Mouse (Mus musculus) skeletal muscle tissue, adult 2 months (tissue): ENCODE results near the gene 6430550D23Rik.
A peak's percentile ranks its signal among the peaks of the same experiment; 100 is the strongest.
"Not testable (repeated sequence)": the region's sequence is repeated elsewhere in the genome, so short reads cannot be mapped to it uniquely, and the experiment has no call there.

Experiments
- DNase-seq: peaks from one replicate; pipeline ENCODE4 v3.0.0-alpha.2; 2012; ENCODE audit warnings: low read depth, low spot score

The 6430550D23Rik gene

DNA sequence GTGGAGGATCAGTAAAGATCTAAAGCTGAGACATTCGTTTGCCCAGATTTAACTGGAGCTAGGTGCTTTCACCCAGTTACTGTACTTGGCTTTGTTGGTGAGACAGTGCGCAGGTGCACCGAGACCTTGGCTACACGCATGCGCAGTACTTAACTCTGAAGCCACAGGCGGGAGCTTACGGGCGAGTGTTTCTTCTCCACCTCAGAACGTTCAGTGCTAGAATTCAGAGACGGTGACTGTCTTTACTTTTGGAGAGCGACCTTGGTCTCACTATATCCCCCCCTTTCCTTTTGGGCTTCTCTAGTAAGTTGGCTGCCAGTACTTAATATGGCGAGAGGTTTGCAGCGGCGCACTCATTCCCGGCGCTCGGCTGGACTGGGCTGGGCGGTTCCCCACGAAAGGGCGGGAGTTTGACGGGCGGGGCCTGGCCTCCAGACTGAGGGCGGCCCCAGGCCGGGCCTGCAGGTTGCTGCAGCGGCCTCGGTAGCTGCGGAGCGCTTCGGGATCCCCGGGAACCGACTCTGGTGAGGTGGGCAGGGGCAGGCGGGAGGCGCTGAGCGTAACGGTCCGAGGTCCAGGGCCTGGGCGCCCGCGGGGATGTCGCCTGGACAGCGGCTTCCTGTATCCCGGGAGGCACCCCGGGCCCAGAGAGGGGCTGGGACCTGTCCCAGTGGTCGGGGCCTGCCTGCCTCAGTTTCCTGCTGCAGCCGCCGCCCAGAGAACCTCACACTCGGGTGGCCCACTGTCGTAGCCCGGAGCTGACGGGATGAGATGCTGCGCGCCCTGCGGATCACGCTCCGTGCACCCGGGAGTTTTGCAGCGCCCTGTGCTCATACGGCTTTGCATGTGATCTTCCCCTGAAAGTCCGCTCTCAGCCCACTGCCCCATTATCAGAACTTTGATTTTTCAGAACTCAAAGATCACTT lies 51.4 kb downstream of the 6430550D23Rik start, which contains the start of gene Cep250:
Gene Cep250, plus strand, starts transcription at position 325 of the 926 bp plus-strand sequence.
- DNase-seq: peak; percentile 88

GRCm38 (mm10) chr2:155952006-155952405 lies 55.8 kb downstream of the 6430550D23Rik start:
- no peak for DNase-seq

DNA sequence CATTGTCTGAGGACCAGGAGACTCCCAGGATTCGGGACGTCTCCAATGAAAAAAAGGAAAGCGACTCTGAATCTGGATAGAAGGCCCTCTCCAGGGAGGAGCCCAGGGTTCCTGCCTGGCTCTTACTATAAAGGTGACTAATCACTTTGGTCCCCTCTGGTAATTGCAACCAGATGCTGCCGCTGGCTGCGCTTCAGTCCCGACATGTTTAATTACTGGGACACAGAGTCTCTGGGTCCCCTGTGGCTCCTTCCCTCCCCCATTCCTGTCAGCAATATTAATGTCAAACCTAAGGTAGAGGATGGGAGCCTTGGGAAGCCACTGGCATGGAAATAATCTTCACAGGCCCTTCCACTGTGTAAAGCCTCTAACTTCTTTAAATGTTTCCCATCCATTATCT lies 58.4 kb downstream of the 6430550D23Rik start:
- DNase-seq: no peak

- no peak for DNase-seq
Observed at GRCm38 (mm10) chr2:155947390-155948002, 60.3 kb downstream of the 6430550D23Rik start.

DNA sequence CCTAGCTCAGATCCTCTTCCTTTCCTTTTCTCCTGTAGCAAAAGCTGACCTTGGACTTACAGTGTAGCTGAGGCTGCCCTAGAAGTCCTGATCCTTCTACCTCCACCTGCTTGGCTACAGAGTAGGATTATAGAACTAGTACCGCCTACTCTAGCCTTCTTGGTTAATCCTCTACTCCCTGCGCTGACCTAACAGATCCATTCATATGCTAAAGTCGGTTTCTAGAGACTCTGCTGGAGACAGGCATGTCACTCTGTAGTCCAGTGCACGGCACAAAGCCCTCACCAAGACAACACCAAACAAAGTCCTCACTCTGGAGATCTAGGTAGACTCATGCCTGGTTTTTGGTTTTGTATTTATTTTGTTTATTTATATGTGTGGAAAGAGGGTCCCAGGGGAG lies 61.3 kb downstream of the 6430550D23Rik start:
- no peak for DNase-seq

- DNase-seq: peak; percentile 47
Observed at GRCm38 (mm10) chr2:155946069-155946468, 61.7 kb downstream of the 6430550D23Rik start.

DNA sequence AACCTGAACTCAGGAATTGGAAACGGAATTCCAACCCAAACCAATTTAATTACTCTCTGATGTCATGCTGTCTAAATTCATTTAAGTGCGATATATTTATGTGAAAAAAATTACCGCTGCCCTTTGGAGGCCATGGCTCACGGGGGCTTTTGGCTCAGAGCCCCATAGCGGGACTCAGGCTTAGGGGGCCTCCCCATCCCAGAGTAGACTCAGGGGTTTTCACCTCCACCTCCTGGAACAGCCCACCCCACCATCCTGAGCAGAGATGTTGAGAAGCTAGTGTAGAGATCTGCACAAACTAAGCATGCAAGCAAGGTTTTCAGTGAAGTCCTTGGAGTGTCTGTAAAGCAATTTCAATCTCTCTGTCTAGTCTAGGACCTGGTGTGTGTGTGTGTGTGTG lies 62.2 kb downstream of the 6430550D23Rik start:
- no peak for DNase-seq

GRCm38 (mm10) chr2:155945124-155945523 lies 62.7 kb downstream of the 6430550D23Rik start, which contains the start of gene Gdf5:
Gdf5 (minus strand) TSS chr2:155945367.
- no peak for DNase-seq

GRCm38 (mm10) chr2:155944685-155945084 lies 63.1 kb downstream of the 6430550D23Rik start:
- no peak for DNase-seq

GRCm38 (mm10) chr2:155943463-155943862 lies 64.3 kb downstream of the 6430550D23Rik start:
- DNase-seq: no peak

GRCm38 (mm10) chr2:155941697-155942442 lies 65.9 kb downstream of the 6430550D23Rik start:
- DNase-seq: no peak

GRCm38 (mm10) chr2:155940681-155941080 lies 67.1 kb downstream of the 6430550D23Rik start, which contains the start of gene Gm15557:
Gm15557 (plus strand) TSS chr2:155940728.
- no peak for DNase-seq

DNA sequence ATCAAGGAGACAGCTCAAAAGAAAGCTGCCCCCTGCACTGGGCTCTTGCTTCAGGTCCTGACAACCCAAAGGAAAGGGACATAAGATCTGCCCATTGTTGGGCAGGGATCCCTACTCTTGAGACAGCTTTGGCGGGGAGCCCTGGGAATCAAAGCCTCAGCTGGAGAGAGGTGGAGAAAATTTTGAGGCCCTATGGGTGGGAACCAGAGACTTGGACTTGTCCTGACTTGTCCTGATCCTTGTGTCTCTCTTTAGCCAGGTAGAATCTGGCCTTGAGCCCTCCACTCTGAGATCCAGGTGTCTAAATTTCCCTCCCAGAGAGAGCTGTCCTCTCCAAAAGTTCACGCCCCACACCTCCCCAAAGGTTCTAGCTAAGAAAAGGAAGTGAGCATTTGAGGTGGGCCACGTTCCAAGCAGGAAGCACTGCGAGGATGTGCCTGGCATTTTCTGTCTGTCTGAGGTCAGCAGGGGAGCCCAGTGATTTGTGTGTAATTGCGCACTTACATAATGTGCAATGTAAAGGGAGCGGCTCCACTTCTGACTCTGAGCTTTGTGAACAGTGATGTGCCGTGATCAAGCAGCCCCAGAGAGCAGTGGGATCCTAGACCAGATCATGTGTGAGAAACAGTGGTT lies 67.8 kb downstream of the 6430550D23Rik start:
- DNase-seq: no peak

DNA sequence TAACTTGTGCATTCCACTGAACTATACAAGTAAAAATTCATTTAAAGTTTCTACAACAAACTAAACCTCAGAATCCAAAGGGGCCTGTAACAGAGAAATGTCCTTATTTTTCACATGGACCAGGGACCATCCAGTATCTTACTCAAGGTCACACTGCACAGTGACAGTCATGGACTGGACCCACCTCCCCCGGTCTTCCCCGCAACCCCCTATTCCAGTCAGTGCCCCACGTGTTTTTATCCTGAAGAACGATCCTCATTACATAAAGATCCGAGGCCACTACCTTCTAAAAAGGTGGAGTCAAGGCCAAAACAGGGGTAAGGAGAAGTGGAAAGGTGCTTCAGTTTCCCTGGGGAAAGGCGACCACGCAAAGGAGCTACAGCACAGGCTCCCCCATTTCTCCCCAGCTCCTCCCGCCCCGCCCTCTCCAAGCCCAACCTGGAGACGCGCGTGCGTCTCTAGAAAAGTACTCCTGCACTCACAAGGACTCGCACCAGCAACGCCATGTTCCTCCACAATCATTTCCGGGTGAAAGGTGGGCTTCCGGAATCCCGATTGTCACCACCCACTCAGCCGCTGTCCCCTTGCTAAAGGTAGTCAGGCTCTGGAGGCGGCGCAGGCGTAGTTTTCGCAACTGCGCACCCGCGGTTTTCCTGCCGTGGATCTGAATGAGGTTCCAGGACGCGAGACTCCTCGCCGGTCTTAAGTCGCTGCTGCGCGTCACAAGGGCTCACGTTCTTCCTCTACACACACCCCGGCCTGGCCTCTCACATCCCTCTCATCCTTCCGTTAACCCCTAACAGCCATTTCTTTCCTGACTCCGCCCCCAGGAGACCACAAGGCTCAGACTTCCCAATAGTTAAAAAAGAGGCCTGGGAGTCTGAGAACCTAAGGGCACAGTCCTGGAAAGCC lies 78.0 kb downstream of the 6430550D23Rik start, which contains the start of gene Uqcc1:
Gene Uqcc1, minus strand, starts transcription at position 780 of the 912 bp plus-strand sequence.
- peak; percentile 86 for DNase-seq

GRCm38 (mm10) chr2:155928711-155929345 lies 78.9 kb downstream of the 6430550D23Rik start:
- DNase-seq: no peak

GRCm38 (mm10) chr2:155925213-155925612 lies 82.6 kb downstream of the 6430550D23Rik start:
- not testable (repeated sequence) for DNase-seq
